Mouse (Mus musculus) midbrain, embryonic 11.5 days (tissue): ENCODE data around the gene Fam187a. TPM values are rescaled to one million over a fixed set of nuclear protein-coding genes. Genes with fewer than 3 reads are reported as not detected.

Source experiments
- ATAC-seq: fragments of 200-750 bp; cut with Nextera tagmentation; 2 replicates; pipeline ENCODE4 v1.8.0; 2017; ENCODE audit warnings: moderate TSS enrichment, moderate library complexity; ENCODE audit not compliant: low FRiP score
- DNase-seq: peaks from one replicate; pipeline ENCODE4 v3.0.0; 2015; ENCODE audit warnings: low spot score; ENCODE audit errors: missing footprints
- H3K27ac ChIP-seq: fragments of 300-500 bp; sonication (generic); 2 replicates; pipeline ENCODE4 v1.5.1; 2014; ENCODE audit warnings: low read depth, low read length
- H3K27me3 ChIP-seq: fragments of 300-500 bp; sonication (generic); 2 replicates; pipeline ENCODE4 v1.6.1; 2014; ENCODE audit warnings: mild to moderate bottlenecking, low read length, moderate library complexity, mixed read lengths; ENCODE audit not compliant: control insufficient read depth, insufficient read depth
- H3K36me3 ChIP-seq: fragments of 300-500 bp; sonication (generic); 2 replicates; pipeline ENCODE4 v1.6.1; 2014; ENCODE audit warnings: mild to moderate bottlenecking, low read length, moderate library complexity, mixed read lengths; ENCODE audit not compliant: control insufficient read depth, insufficient read depth
- H3K4me1 ChIP-seq: fragments of 300-500 bp; sonication (generic); 2 replicates; pipeline ENCODE4 v1.6.1; 2014; ENCODE audit warnings: low read length; ENCODE audit not compliant: control insufficient read depth, insufficient read depth
- H3K4me2 ChIP-seq: fragments of 300-500 bp; sonication (generic); 2 replicates; pipeline ENCODE4 v1.6.1; 2014; ENCODE audit warnings: mild to moderate bottlenecking, moderate library complexity
- H3K4me3 ChIP-seq: fragments of 300-500 bp; sonication (generic); 2 replicates; pipeline ENCODE4 v1.5.1; 2014; ENCODE audit warnings: low read depth, low read length
- H3K9ac ChIP-seq: fragments of 300-500 bp; sonication (generic); 2 replicates; pipeline ENCODE4 v1.6.1; 2014; ENCODE audit warnings: low read length
- H3K9me3 ChIP-seq: fragments of 300-500 bp; sonication (generic); 2 replicates; pipeline ENCODE4 v1.6.1; 2016; ENCODE audit warnings: low read length; ENCODE audit not compliant: control insufficient read depth
- WGBS: fragments of 180-500 bp; shearing (Covaris S2); extraction: QIAGEN DNeasy Blood & Tissue Kit; methylation state at CpG from one replicate; pipeline ENCODE4 v1.1.7; 2014; 5-methylcytosine and 5-hydroxymethylcytosine counted together
- polyA plus RNA-seq: library from polyadenylated mRNA; unstranded; fragments of >200 nt; fragmentation: Nextera tagmentation; extraction: Ambion mirVana; gene quantifications from 2 replicates; pipeline ENCODE4 v1.2.1, GENCODE M21; 2014

The Fam187a gene
- polyA plus RNA-seq, 1 experiment from 2014 or later = 0.11 TPM

GRCm38 (mm10) chr11:102887433-102887832 is 2.5 kb downstream of the Fam187a start:
- Histone ChIP-seq H3K9me3 (no peaks in the 10 kb centered on the region), H3K4me1 (no peaks in the 10 kb centered on the region), H3K36me3 (no peaks in the 10 kb centered on the region), H3K27ac (no peak overlapping the region), H3K4me3 (no peak overlapping the region), H3K27me3 (peaks cover 2% of the 10 kb centered on the region), H3K4me2 (no peak overlapping the region), H3K9ac (no peak overlapping the region)
- ATAC-seq = no peak
- DNase-seq = no peak
- WGBS = 88% methylated on average over 5 of the region's 5 CpGs

DNA sequence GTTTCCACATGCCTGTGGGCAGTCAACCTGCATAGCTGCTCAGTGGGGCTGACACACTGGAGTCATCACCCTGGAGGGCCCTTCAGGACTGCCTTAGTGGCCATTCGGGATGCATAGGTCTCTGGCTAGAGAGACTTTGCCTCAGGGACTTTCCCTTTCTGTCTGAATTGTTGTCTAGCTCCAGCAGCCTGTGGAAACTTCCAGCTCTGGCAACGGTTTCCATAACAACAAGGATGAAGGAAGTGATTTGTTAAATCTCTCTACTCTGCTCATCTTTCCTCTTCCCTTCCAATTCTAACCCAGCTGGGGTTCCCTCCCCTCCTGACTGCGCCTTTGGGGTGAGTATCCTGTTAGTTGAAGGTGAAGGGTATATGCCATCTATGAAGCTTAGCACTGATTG is 3.2 kb downstream of the Fam187a start:
- H3K4me1 ChIP-seq = peaks cover under 1% of the 10 kb centered on the region; the same call in 1 of the 2 replicates
- peaks cover 9% of the 10 kb centered on the region for H3K27me3 ChIP-seq
- WGBS = 67% methylated on average over 3 of the region's 3 CpGs
- H3K36me3 ChIP-seq = no peaks in the 10 kb centered on the region
- peak; percentile 10 for DNase-seq
- H3K9ac ChIP-seq = no peak overlapping the region
- no peaks in the 10 kb centered on the region for H3K9me3 ChIP-seq
- no peak overlapping the region for H3K4me3 ChIP-seq
- no peak overlapping the region for H3K27ac ChIP-seq
- no peak overlapping the region for H3K4me2 ChIP-seq
- ATAC-seq = no peak

DNA sequence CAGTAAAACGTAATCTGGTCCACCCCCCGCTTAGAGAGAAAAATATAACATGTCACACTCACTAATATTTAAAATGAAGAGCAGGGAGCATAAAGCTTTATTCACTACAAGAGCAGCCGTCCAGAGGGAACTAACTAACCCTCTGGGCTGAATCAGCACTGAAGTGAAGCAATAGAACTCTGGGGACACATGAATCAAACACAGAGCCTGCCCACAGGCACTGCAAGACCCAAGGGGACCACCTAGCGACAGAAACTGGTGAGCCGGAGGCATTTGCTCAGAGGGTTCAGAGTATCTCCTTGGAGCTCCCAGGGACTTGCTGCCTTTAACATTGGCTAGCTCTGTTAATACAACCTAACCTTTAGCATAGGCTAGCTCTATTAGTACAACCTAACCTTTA is 5.1 kb downstream of the Fam187a start:
- peaks cover 3% of the 10 kb centered on the region; the same call in 1 of the 2 replicates for H3K4me1 ChIP-seq
- H3K4me2 ChIP-seq = no peak overlapping the region
- no peak overlapping the region for H3K4me3 ChIP-seq
- DNase-seq (peak; percentile 21), ATAC-seq (no peak)
- H3K9me3 ChIP-seq = no peaks in the 10 kb centered on the region
- H3K9ac ChIP-seq = no peak overlapping the region
- no peaks in the 10 kb centered on the region for H3K36me3 ChIP-seq
- peaks cover 24% of the 10 kb centered on the region for H3K27me3 ChIP-seq
- H3K27ac ChIP-seq = no peak overlapping the region
- 75% methylated on average over 5 of the region's 5 CpGs for WGBS

DNA sequence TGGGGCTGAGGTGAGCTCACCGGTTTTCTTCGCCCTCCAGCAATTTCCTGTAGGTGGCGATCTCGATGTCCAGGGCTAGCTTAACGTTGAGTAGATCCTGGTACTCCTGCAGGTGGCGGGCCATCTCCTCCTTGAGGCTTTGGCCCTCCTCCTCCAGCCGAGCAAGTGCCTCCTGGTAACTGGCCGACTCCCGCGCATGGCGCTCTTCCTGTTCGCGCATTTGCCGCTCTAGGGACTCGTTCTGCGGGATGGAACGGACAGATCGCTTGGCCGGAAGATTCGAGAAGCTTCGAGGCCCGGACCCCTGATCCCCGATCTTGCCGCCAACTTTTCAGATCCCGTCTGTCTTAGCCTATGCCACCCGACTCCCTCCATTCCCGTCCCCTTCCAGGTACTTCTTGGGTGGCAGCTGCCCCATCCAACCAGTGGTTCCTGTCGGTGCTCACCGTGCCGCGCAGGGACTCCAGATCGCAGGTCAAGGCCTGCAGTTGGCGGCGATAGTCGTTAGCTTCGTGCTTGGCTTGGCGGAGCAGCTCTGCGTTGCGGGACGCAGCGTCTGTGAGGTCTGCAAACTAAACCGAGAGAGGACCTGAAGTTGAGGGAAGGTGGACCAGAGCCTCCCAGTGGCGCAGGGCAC is 8.2 kb downstream of the Fam187a start:
- Histone ChIP-seq H3K9ac (peak overlapping the region; percentile 40), H3K36me3 (no peaks in the 10 kb centered on the region), H3K4me1 (peaks cover 3% of the 10 kb centered on the region; the same call in 1 of the 2 replicates), H3K4me2 (peak overlapping the region; percentile 44), H3K27ac (no peak overlapping the region), H3K9me3 (no peaks in the 10 kb centered on the region), H3K4me3 (peak overlapping the region; percentile 19; the same call in 1 of the 2 replicates), H3K27me3 (peaks cover 22% of the 10 kb centered on the region)
- 3% methylated on average over 43 of the region's 43 CpGs for WGBS
- DNase-seq (peak; percentile 92), ATAC-seq (no peak)

- Histone ChIP-seq H3K27ac (no peak overlapping the region), H3K36me3 (no peaks in the 10 kb centered on the region), H3K27me3 (peaks cover 22% of the 10 kb centered on the region), H3K4me3 (no peak overlapping the region), H3K4me2 (no peak overlapping the region), H3K9me3 (no peaks in the 10 kb centered on the region), H3K4me1 (peaks cover 3% of the 10 kb centered on the region; the same call in 1 of the 2 replicates), H3K9ac (no peak overlapping the region)
- DNase-seq = no peak
- no peak for ATAC-seq
- WGBS = 87% methylated on average over 4 of the region's 4 CpGs
These were observed 9.7 kb downstream of the Fam187a start for GRCm38 (mm10) chr11:102894716-102895115.

DNA sequence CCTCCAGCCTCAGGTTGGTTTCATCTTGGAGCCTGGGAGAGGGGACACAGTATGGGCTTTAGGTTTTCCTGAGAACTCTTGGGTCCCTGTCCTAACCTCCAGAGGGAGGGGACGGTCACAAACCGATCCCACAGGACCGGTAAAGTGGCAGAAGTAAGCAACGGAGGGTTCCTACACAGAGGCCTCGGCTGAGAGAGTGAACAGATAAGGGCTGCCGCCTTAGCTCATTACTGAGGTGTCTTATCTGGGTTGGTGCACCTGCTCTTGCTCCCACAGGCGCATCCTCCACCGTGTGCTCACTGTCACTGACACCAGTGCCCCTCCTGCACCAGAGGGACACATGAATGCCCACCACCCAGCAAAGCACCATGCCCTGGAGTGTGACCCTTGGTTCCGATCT is 10.8 kb downstream of the Fam187a start:
- no peaks in the 10 kb centered on the region for H3K9me3 ChIP-seq
- peaks cover 22% of the 10 kb centered on the region for H3K27me3 ChIP-seq
- peaks cover 3% of the 10 kb centered on the region; the same call in 1 of the 2 replicates for H3K4me1 ChIP-seq
- H3K4me2 ChIP-seq = no peak overlapping the region
- no peak overlapping the region for H3K4me3 ChIP-seq
- WGBS = 72% methylated on average over 9 of the region's 9 CpGs
- no peak overlapping the region for H3K9ac ChIP-seq
- no peak for ATAC-seq
- no peaks in the 10 kb centered on the region for H3K36me3 ChIP-seq
- H3K27ac ChIP-seq = no peak overlapping the region
- no peak for DNase-seq

- ATAC-seq (no peak), DNase-seq (no peak)
- 79% methylated on average over 20 of the region's 20 CpGs for WGBS
- no peaks in the 10 kb centered on the region for H3K9me3 ChIP-seq
- peaks cover 3% of the 10 kb centered on the region; the same call in 1 of the 2 replicates for H3K4me1 ChIP-seq
- H3K36me3 ChIP-seq = no peaks in the 10 kb centered on the region
- no peak overlapping the region for H3K4me2 ChIP-seq
- peaks cover 22% of the 10 kb centered on the region for H3K27me3 ChIP-seq
- H3K9ac ChIP-seq = no peak overlapping the region
- H3K4me3 ChIP-seq = no peak overlapping the region
- no peak overlapping the region for H3K27ac ChIP-seq
These were observed 11.7 kb downstream of the Fam187a start for GRCm38 (mm10) chr11:102896641-102897040.

DNA sequence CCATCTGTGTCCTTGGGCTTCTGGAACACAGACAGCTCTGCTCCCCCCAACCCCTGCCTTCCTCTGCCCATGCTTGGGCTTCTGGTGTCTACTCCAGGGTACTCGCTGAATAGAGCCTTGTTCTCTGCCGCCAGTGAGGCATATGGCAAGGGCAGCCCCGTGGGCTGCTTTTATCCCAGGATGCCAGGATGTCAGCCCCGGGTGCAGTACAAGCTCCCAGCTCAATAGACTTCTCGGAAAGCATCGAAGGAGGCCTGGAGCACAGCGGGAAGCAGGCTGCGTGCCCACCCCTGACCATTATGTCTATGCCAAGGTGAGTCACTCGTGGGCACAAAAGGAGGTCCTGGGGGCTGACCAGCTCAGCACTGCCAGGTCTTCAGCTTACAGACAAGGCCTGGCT is 13.4 kb downstream of the Fam187a start:
- DNase-seq (no peak), ATAC-seq (no peak)
- Histone ChIP-seq H3K4me3 (no peak overlapping the region), H3K27me3 (peaks cover 13% of the 10 kb centered on the region), H3K36me3 (no peaks in the 10 kb centered on the region), H3K4me1 (no peaks in the 10 kb centered on the region; the same call in 1 of the 2 replicates), H3K9ac (no peak overlapping the region), H3K9me3 (no peaks in the 10 kb centered on the region), H3K4me2 (no peak overlapping the region), H3K27ac (no peak overlapping the region)
- 82% methylated on average over 9 of the region's 9 CpGs for WGBS

GRCm38 (mm10) chr11:102900763-102901162 is 15.8 kb downstream of the Fam187a start, which contains the start of gene Gfap:
Gene Gfap (minus strand): TSS chr11:102900912.
- no peak within 1 kb of the TSS for H3K9ac ChIP-seq
- H3K4me3 ChIP-seq = no peak within 1 kb of the TSS
- H3K27me3 ChIP-seq = no peaks in the 10 kb centered on the region
- WGBS = 17% methylated on average over 7 of the region's 7 CpGs
- peaks cover under 1% of the 10 kb centered on the region; the same call in 1 of the 2 replicates for H3K36me3 ChIP-seq
- H3K27ac ChIP-seq = no peak within 1 kb of the TSS
- H3K9me3 ChIP-seq = no peaks in the 10 kb centered on the region
- DNase-seq = peak; percentile 99
- H3K4me1 ChIP-seq = no peaks in the 10 kb centered on the region; the same call in 1 of the 2 replicates
- ATAC-seq = no peak
- no peak within 1 kb of the TSS for H3K4me2 ChIP-seq
